Mouse (Mus musculus): Measurements from ENCODE around the gene Gm49630. TPM values are rescaled to one million over a fixed set of nuclear protein-coding genes. Genes with fewer than 3 reads are reported as not detected.
"Not testable (repeated sequence)": the region's sequence is repeated elsewhere in the genome, so short reads cannot be mapped to it uniquely, and the experiment has no call there.

Gene Gm49630
- polyA plus RNA-seq, 1 experiment from 2014 or later = not detected

DNA sequence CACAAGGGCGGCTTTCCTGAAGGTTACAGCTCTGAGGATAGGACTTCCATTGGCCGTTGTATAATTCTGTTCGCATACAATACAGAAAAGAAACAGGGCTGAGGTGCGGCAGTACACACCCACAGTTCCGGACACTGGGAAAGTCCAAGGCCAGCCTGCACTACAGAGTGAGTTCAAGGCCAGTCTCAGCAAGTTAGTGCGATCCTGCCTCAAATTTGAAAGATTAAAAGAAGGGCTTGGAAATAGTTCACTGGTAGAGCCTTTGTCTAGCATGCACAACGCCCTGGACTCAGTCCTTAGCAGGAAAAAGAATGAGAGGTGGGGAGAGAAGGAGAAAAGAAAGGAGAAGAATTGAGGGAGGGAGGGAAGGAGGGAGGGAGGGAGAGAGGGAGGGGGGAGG lies 23.3 kb upstream of the Gm49630 start:
- H3K27me3 ChIP-seq (replicated peaks; ENCODE audit: control insufficient read depth, insufficient read depth, low read length); H3K9me3 ChIP-seq (ENCODE audit: control insufficient read depth); H3K4me2 ChIP-seq (replicated peaks; ENCODE audit: low read depth); H3K4me3 ChIP-seq (ENCODE audit: low read depth, low read length); H3K36me3 ChIP-seq (ENCODE audit: control insufficient read depth, insufficient read depth); ATAC-seq; H3K4me1 ChIP-seq (replicated peaks; ENCODE audit: control insufficient read depth, insufficient read depth, low read length); H3K9ac ChIP-seq (ENCODE audit: low read depth, low read length); H3K27ac ChIP-seq (ENCODE audit: low read depth, low read length): not testable (repeated sequence)
- 79% methylated on average over 7 of the region's 7 CpGs for WGBS

DNA sequence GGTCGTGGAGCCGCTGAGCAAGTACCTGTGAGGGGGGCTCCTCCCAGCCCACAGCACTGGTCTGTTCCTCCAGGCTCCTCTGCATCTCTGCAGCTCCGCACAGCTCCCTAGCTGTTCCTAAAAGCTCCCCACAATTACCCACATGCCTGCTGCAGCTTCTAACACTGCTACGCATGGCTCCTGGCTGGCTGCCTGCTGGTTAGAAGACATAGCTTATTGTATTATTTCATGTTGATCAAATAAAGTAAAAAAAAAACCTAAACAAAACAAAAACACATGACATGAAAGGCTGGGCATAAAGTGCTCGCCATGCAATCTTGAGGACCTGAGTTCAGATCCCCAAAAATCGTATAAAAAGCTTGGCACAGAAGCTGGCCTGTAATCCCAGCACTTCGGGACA lies 18.1 kb upstream of the Gm49630 start:
- H3K9me3 ChIP-seq (ENCODE audit: control insufficient read depth); H3K4me2 ChIP-seq (replicated peaks; ENCODE audit: low read depth); H3K27ac ChIP-seq (ENCODE audit: low read depth, low read length); H3K36me3 ChIP-seq (ENCODE audit: control insufficient read depth, insufficient read depth); H3K27me3 ChIP-seq (replicated peaks; ENCODE audit: control insufficient read depth, insufficient read depth, low read length); H3K4me3 ChIP-seq (ENCODE audit: low read depth, low read length); ATAC-seq; H3K9ac ChIP-seq (ENCODE audit: low read depth, low read length); H3K4me1 ChIP-seq (replicated peaks; ENCODE audit: control insufficient read depth, insufficient read depth, low read length): not testable (repeated sequence)
- 79% methylated on average over 7 of the region's 7 CpGs for WGBS

DNA sequence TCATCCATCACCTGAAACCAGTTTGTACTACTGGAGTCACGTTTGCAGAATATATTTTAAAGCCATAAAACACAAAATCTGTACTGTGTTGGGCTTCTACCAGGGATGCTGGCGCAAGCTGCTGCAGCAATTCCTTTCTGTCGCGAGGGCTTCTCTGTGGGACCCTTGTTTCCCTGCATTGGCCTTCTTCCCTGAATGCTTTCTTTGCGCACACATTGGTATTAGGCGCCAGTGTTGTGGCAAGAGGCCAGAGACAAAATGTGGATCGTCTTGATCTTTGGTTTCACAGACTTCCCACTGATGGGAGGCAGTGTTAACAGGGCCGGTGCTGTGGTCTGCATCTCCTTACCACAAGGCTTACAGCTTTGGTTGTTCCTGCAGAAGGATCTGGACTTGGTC lies 17.2 kb upstream of the Gm49630 start:
- not testable (repeated sequence) for H3K4me2 ChIP-seq (replicated peaks; ENCODE audit: low read depth); H3K27ac ChIP-seq (ENCODE audit: low read depth, low read length)

DNA sequence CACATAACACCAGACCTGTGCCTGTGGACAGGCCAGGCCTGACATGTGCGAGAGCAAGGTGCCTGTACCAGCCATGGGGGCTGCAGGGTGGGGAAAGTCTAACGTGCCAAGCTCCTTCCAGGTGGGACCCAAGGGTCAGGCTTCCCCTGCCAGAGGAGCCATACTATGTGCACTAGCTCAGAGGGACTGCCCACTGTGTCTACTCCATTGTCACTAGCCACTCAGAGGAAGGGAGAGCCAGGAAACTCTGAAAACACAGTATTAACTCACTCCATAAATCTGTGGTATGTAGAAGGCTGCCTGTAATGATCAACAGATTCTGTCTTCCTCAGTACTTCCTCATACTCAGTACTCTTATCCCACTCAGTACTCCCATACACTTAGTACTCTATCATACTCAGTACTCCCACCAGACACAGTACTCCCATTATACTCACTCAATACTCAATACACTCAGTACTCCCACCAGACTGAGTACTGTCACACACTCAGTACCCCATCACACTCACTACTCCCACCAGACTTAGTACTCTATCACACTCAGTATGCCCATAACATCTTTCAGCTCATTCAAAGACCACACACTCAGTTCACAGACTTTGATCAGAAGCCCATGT lies 16.7 kb upstream of the Gm49630 start:
- H3K27me3 ChIP-seq (replicated peaks; ENCODE audit: control insufficient read depth, insufficient read depth, low read length); H3K4me1 ChIP-seq (replicated peaks; ENCODE audit: control insufficient read depth, insufficient read depth, low read length); H3K36me3 ChIP-seq (ENCODE audit: control insufficient read depth, insufficient read depth); H3K27ac ChIP-seq (ENCODE audit: low read depth, low read length); H3K9me3 ChIP-seq (ENCODE audit: control insufficient read depth); ATAC-seq; H3K9ac ChIP-seq (ENCODE audit: low read depth, low read length); H3K4me3 ChIP-seq (ENCODE audit: low read depth, low read length); H3K4me2 ChIP-seq (replicated peaks; ENCODE audit: low read depth): not testable (repeated sequence)
- WGBS = no CpG with 5 or more reads among the region's 2 CpGs

More for the DNA sequence above, 17.2 kb upstream of the Gm49630 start:
- ATAC-seq; H3K4me3 ChIP-seq (ENCODE audit: low read depth, low read length); H3K4me1 ChIP-seq (replicated peaks; ENCODE audit: control insufficient read depth, insufficient read depth, low read length); H3K9ac ChIP-seq (ENCODE audit: low read depth, low read length); H3K36me3 ChIP-seq (ENCODE audit: control insufficient read depth, insufficient read depth); H3K9me3 ChIP-seq (ENCODE audit: control insufficient read depth); H3K27me3 ChIP-seq (replicated peaks; ENCODE audit: control insufficient read depth, insufficient read depth, low read length): not testable (repeated sequence)
- WGBS = 84% methylated on average over 6 of the region's 8 CpGs

DNA sequence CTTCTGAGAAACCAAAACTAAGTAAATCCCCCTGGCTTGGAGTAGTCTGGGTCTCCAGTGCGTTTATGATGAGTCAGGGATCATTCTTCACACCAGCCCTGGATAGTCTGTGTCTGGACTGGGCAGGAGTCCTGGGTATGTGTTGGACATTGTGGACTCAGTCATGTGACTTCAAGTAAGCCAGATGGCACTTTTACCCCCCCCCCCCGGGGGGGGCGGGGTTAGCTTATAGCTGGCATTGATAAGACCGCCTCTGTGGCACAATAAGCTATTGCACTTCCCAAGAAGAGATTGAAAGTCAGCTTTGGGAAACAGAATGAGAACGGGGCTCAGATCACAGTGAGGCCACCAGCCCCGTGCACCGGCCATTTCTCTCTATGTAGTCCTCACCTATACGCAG lies 14.2 kb upstream of the Gm49630 start:
- 57% methylated on average over 8 of the region's 8 CpGs for WGBS
- ATAC-seq = 0 out of 2 replicates have a peak, but pooled peaks have one; percentile 23
- not testable (repeated sequence) for H3K36me3 ChIP-seq (ENCODE audit: control insufficient read depth, insufficient read depth)

DNA sequence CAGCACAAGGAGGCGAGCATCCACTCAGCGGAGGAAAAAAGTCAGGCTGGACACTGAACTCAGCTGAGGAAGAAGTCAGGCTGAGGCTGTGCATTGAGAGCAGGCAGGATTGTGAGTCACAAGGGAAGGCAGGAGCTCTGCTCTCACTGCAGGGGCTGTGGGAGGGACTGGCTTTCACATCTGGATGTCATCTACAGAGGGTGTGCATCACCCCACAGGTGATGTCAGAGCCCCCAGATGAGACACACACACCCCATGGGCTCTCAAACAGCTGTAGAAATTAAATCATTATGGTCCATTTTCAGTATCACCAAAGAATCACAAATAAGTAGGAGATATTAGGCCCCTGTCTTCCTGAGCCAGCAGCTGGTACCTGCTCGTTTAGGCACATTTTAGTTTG lies 13.6 kb upstream of the Gm49630 start, which contains the start of gene Unc93a2:
TSS of gene Unc93a2 (minus strand) at position 101 of the 400 bp plus-strand sequence.
- not testable (repeated sequence) for H3K4me2 ChIP-seq (replicated peaks; ENCODE audit: low read depth); H3K36me3 ChIP-seq (ENCODE audit: control insufficient read depth, insufficient read depth); H3K27me3 ChIP-seq (replicated peaks; ENCODE audit: control insufficient read depth, insufficient read depth, low read length); ATAC-seq; H3K27ac ChIP-seq (ENCODE audit: low read depth, low read length); H3K9ac ChIP-seq (ENCODE audit: low read depth, low read length); H3K4me3 ChIP-seq (ENCODE audit: low read depth, low read length); H3K4me1 ChIP-seq (replicated peaks; ENCODE audit: control insufficient read depth, insufficient read depth, low read length); H3K9me3 ChIP-seq (ENCODE audit: control insufficient read depth)
- WGBS = 77% methylated on average over 3 of the region's 3 CpGs

More for the DNA sequence above, 14.2 kb upstream of the Gm49630 start:
- H3K4me1 ChIP-seq (replicated peaks; ENCODE audit: control insufficient read depth, insufficient read depth, low read length); H3K4me2 ChIP-seq (replicated peaks; ENCODE audit: low read depth); H3K27ac ChIP-seq (ENCODE audit: low read depth, low read length); H3K9me3 ChIP-seq (ENCODE audit: control insufficient read depth); H3K9ac ChIP-seq (ENCODE audit: low read depth, low read length); H3K4me3 ChIP-seq (ENCODE audit: low read depth, low read length); H3K27me3 ChIP-seq (replicated peaks; ENCODE audit: control insufficient read depth, insufficient read depth, low read length): not testable (repeated sequence)

DNA sequence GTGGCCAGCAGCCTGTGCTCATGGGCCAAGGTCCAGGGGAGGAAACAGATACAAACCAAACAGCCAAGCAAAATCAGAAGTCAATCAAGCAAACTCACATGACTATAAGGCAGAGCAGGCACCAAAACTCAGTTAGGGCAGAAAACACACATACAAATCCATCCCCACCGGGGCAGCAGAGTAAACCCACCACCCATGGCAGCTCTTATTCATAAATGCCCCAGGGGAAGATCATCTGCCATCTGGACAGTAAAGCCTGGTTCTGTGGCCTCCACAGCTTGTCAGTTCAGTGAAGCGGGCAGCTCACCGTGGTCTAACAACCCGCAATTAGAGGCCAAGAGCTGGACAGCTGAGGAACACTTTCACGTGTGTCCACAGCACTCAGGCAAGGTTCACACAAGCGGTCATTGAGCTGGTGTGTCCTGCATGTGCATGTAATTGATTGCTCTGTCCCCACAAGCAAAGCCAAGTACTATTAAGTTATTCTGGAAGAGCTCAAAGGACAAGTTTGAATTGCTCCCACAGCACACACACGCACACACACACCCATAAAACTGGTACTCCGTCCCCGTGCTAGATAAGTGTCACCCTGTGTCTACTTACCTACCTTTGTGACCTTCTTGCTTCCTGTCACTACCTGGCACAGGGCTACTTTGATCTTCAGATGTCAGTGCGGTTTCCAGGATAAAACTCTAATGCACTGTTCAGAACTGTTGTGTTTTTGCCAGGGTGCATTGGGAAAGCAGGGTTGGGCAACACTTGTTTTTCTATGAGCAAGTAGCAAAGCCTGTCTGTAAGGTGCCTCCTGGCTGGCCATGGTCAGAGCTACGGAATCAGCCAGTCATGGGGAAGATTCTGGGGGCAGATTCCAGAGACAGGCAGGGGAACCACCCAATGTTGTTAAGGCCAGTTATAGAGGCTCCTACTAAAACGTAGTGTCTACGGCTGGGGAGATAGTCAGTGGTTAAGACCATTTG lies 11.7 kb upstream of the Gm49630 start:
- WGBS = 32% methylated on average over 10 of the region's 13 CpGs
- H3K4me2 ChIP-seq (replicated peaks; ENCODE audit: low read depth); H3K9me3 ChIP-seq (ENCODE audit: control insufficient read depth); H3K4me3 ChIP-seq (ENCODE audit: low read depth, low read length); H3K27ac ChIP-seq (ENCODE audit: low read depth, low read length); H3K9ac ChIP-seq (ENCODE audit: low read depth, low read length); H3K4me1 ChIP-seq (replicated peaks; ENCODE audit: control insufficient read depth, insufficient read depth, low read length); H3K36me3 ChIP-seq (ENCODE audit: control insufficient read depth, insufficient read depth); H3K27me3 ChIP-seq (replicated peaks; ENCODE audit: control insufficient read depth, insufficient read depth, low read length): not testable (repeated sequence)
- ATAC-seq = peak; percentile 85

DNA sequence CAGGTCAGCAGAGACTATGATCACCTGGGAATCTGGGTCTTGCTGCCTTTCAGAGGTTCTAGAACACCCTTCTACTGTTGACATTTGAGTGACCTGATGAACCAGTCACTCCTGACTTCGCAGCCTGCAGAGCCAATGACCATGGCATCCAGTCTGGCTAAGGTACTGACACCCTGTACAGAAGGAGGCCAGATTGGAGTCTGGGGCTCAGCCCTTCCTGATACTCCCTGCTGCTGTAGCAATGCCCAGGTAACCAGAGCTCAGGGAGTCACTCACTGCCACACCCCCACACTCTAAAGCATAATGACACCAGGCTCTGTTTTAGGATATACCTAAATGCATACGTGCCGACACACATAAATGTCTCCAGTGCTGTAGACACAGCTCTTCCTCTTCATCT lies 10.9 kb upstream of the Gm49630 start:
- not testable (repeated sequence) for H3K4me2 ChIP-seq (replicated peaks; ENCODE audit: low read depth); H3K9me3 ChIP-seq (ENCODE audit: control insufficient read depth); H3K27ac ChIP-seq (ENCODE audit: low read depth, low read length); H3K4me3 ChIP-seq (ENCODE audit: low read depth, low read length); H3K4me1 ChIP-seq (replicated peaks; ENCODE audit: control insufficient read depth, insufficient read depth, low read length); H3K9ac ChIP-seq (ENCODE audit: low read depth, low read length); H3K36me3 ChIP-seq (ENCODE audit: control insufficient read depth, insufficient read depth); H3K27me3 ChIP-seq (replicated peaks; ENCODE audit: control insufficient read depth, insufficient read depth, low read length)
- ATAC-seq = peak; percentile 2; the same call in 1 of the 2 replicates
- WGBS = 73% methylated on average over 1 of the region's 3 CpGs

DNA sequence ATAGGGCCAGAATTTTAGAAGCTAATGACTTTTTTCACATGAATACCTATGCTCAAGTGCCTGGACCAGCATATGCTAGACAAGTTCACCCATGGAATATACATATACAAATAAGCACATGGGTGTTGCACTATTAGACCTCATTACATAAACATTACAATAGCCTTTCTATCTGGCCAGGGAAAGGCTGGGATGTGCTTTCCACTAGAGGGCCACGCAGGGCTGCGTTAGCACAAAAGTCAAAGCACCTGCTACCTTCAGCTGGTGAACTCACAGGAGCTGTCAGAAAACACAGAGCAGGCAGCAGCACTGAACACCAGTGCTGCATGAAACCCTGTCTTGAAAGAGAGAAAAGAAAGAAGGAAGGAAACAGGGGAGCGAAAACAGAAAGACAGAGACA lies 6.1 kb upstream of the Gm49630 start:
- H3K9me3 ChIP-seq (ENCODE audit: control insufficient read depth); H3K4me1 ChIP-seq (replicated peaks; ENCODE audit: control insufficient read depth, insufficient read depth, low read length); H3K27me3 ChIP-seq (replicated peaks; ENCODE audit: control insufficient read depth, insufficient read depth, low read length); H3K4me2 ChIP-seq (replicated peaks; ENCODE audit: low read depth); H3K36me3 ChIP-seq (ENCODE audit: control insufficient read depth, insufficient read depth); ATAC-seq; H3K27ac ChIP-seq (ENCODE audit: low read depth, low read length); H3K4me3 ChIP-seq (ENCODE audit: low read depth, low read length); H3K9ac ChIP-seq (ENCODE audit: low read depth, low read length): not testable (repeated sequence)
- no CpG with 5 or more reads among the region's 3 CpGs for WGBS

All from intestine, postnatal 0 days (tissue).